Mouse (Mus musculus): ENCODE data around the gene Acaca. TPM values are rescaled to one million over a fixed set of nuclear protein-coding genes. Genes with fewer than 3 reads are reported as not detected.

Gene Acaca
- polyA plus RNA-seq, 1 experiment from 2014 or later, result 20.5 TPM

- no peak for ATAC-seq (ENCODE audit: insufficient read depth)
- H3K4me3 ChIP-seq (ENCODE audit: low read depth, low read length), result no peak overlapping the region
- H3K27ac ChIP-seq (ENCODE audit: low read depth), result no peak overlapping the region
- H3K27me3 ChIP-seq (ENCODE audit: insufficient read depth, low read length), result no peaks in the 10 kb centered on the region
- H3K4me2 ChIP-seq, result no peak overlapping the region
- DNase-seq, result no peak
- WGBS, result 82% methylated on average over 8 of the region's 8 CpGs
- no peaks in the 10 kb centered on the region for H3K9me3 ChIP-seq (ENCODE audit: low read depth, low read length)
- no peak overlapping the region for H3K9ac ChIP-seq
- TF ChIP-seq CTCF (IDR thresholded peaks at IDR 0.05; ENCODE audit: low read depth), result no peak
- H3K4me1 ChIP-seq (ENCODE audit: insufficient read depth), result no peaks in the 10 kb centered on the region
- H3K36me3 ChIP-seq (ENCODE audit: insufficient read depth), result peaks cover 4% of the 10 kb centered on the region; the same call in 1 of the 2 replicates
These were observed 61.2 kb downstream of the Acaca start for GRCm38 (mm10) chr11:84190581-84191233.

- ATAC-seq (ENCODE audit: insufficient read depth) (no peak), DNase-seq (peak; percentile 5)
- WGBS, result 73% methylated on average over 10 of the region's 10 CpGs
- 0 out of 2 replicates have a peak, but pooled peaks have one; percentile 18 for TF ChIP-seq CTCF (IDR thresholded peaks at IDR 0.05; ENCODE audit: low read depth)
- Histone ChIP-seq H3K27ac (ENCODE audit: low read depth) (no peak overlapping the region), H3K4me1 (ENCODE audit: insufficient read depth) (no peaks in the 10 kb centered on the region), H3K9me3 (ENCODE audit: low read depth, low read length) (no peaks in the 10 kb centered on the region), H3K9ac (no peak overlapping the region), H3K36me3 (ENCODE audit: insufficient read depth) (peaks cover 11% of the 10 kb centered on the region; the same call in 1 of the 2 replicates), H3K27me3 (ENCODE audit: insufficient read depth, low read length) (no peaks in the 10 kb centered on the region), H3K4me3 (ENCODE audit: low read depth, low read length) (no peak overlapping the region), H3K4me2 (no peak overlapping the region)
These were observed 63.8 kb downstream of the Acaca start for GRCm38 (mm10) chr11:84193249-84193648.

- Histone ChIP-seq H3K9me3 (ENCODE audit: low read depth, low read length) (no peaks in the 10 kb centered on the region), H3K4me3 (ENCODE audit: low read depth, low read length) (no peak overlapping the region), H3K36me3 (ENCODE audit: insufficient read depth) (peaks cover 11% of the 10 kb centered on the region; the same call in 1 of the 2 replicates), H3K27ac (ENCODE audit: low read depth) (no peak overlapping the region), H3K4me1 (ENCODE audit: insufficient read depth) (no peaks in the 10 kb centered on the region), H3K27me3 (ENCODE audit: insufficient read depth, low read length) (no peaks in the 10 kb centered on the region), H3K4me2 (no peak overlapping the region), H3K9ac (no peak overlapping the region)
- 85% methylated on average over 3 of the region's 3 CpGs for whole genome bisulfite sequencing
- ATAC-seq (ENCODE audit: insufficient read depth) (no peak), DNase-seq (no peak)
- TF ChIP-seq CTCF (IDR thresholded peaks at IDR 0.05; ENCODE audit: low read depth), result no peak
These were observed 65.3 kb downstream of the Acaca start for GRCm38 (mm10) chr11:84194751-84195150.

GRCm38 (mm10) chr11:84197607-84198402, 68.3 kb downstream of the Acaca start:
- TF ChIP-seq CTCF (IDR thresholded peaks at IDR 0.05; ENCODE audit: low read depth), result no peak
- H3K4me1 ChIP-seq (ENCODE audit: insufficient read depth), result no peaks in the 10 kb centered on the region
- ATAC-seq (ENCODE audit: insufficient read depth) (no peak), DNase-seq (no peak)
- no peak overlapping the region for H3K4me2 ChIP-seq
- H3K4me3 ChIP-seq (ENCODE audit: low read depth, low read length), result no peak overlapping the region
- no peaks in the 10 kb centered on the region for H3K27me3 ChIP-seq (ENCODE audit: insufficient read depth, low read length)
- H3K9me3 ChIP-seq (ENCODE audit: low read depth, low read length), result no peaks in the 10 kb centered on the region
- 89% methylated on average over 3 of the region's 3 CpGs for WGBS
- H3K27ac ChIP-seq (ENCODE audit: low read depth), result no peak overlapping the region
- no peak overlapping the region for H3K9ac ChIP-seq
- H3K36me3 ChIP-seq (ENCODE audit: insufficient read depth), result peaks cover 11% of the 10 kb centered on the region; the same call in 1 of the 2 replicates

GRCm38 (mm10) chr11:84205776-84206175, 76.3 kb downstream of the Acaca start:
- WGBS, result 54% methylated on average over 4 of the region's 4 CpGs
- no peak for ATAC-seq (ENCODE audit: insufficient read depth)
- no peak for TF ChIP-seq CTCF (IDR thresholded peaks at IDR 0.05; ENCODE audit: low read depth)

GRCm38 (mm10) chr11:84210876-84211275, 81.4 kb downstream of the Acaca start:
- H3K4me3 ChIP-seq (ENCODE audit: low read depth, low read length), result no peak overlapping the region
- ATAC-seq (ENCODE audit: insufficient read depth), result no peak

More at GRCm38 (mm10) chr11:84205776-84206175, 76.3 kb downstream of the Acaca start:
- Histone ChIP-seq H3K9ac (no peak overlapping the region), H3K4me3 (ENCODE audit: low read depth, low read length) (no peak overlapping the region), H3K4me1 (ENCODE audit: insufficient read depth) (no peaks in the 10 kb centered on the region), H3K36me3 (ENCODE audit: insufficient read depth) (0 out of 2 replicates have a peak, but pooled peaks cover 5% of the 10 kb centered on the region), H3K27ac (ENCODE audit: low read depth) (no peak overlapping the region), H3K27me3 (ENCODE audit: insufficient read depth, low read length) (no peaks in the 10 kb centered on the region), H3K4me2 (no peak overlapping the region), H3K9me3 (ENCODE audit: low read depth, low read length) (no peaks in the 10 kb centered on the region)
- no peak for DNase-seq

GRCm38 (mm10) chr11:84218951-84219350, 89.5 kb downstream of the Acaca start:
- WGBS, result 60% methylated on average over 4 of the region's 4 CpGs
- ATAC-seq (ENCODE audit: insufficient read depth) (no peak), DNase-seq (no peak)
- Histone ChIP-seq H3K9me3 (ENCODE audit: low read depth, low read length) (no peaks in the 10 kb centered on the region), H3K4me2 (no peak overlapping the region), H3K36me3 (ENCODE audit: insufficient read depth) (0 out of 2 replicates have a peak, but pooled peaks cover 3% of the 10 kb centered on the region), H3K4me1 (ENCODE audit: insufficient read depth) (no peaks in the 10 kb centered on the region), H3K4me3 (ENCODE audit: low read depth, low read length) (no peak overlapping the region), H3K27ac (ENCODE audit: low read depth) (no peak overlapping the region), H3K9ac (no peak overlapping the region), H3K27me3 (ENCODE audit: insufficient read depth, low read length) (no peaks in the 10 kb centered on the region)
- TF ChIP-seq CTCF (IDR thresholded peaks at IDR 0.05; ENCODE audit: low read depth), result no peak

More at GRCm38 (mm10) chr11:84210876-84211275, 81.4 kb downstream of the Acaca start:
- H3K9ac ChIP-seq, result no peak overlapping the region
- no peak for DNase-seq
- H3K4me1 ChIP-seq (ENCODE audit: insufficient read depth), result no peaks in the 10 kb centered on the region
- H3K9me3 ChIP-seq (ENCODE audit: low read depth, low read length), result no peaks in the 10 kb centered on the region
- H3K27ac ChIP-seq (ENCODE audit: low read depth), result no peak overlapping the region
- 83% methylated on average over 6 of the region's 6 CpGs for WGBS
- H3K4me2 ChIP-seq, result no peak overlapping the region
- no peaks in the 10 kb centered on the region for H3K36me3 ChIP-seq (ENCODE audit: insufficient read depth)
- no peak for TF ChIP-seq CTCF (IDR thresholded peaks at IDR 0.05; ENCODE audit: low read depth)
- H3K27me3 ChIP-seq (ENCODE audit: insufficient read depth, low read length), result no peaks in the 10 kb centered on the region
